Mouse (Mus musculus) thymus, adult 2 months (tissue): Measurements from ENCODE around the gene Scyl3.

Experiments used
- CTCF ChIP-seq: fragments of 200-500 bp; IDR thresholded peaks from 2 replicates; pipeline ENCODE4 v1.5.1; 2012; ENCODE audit warnings: mild to moderate bottlenecking, control low read depth, low read length, moderate library complexity, borderline replicate concordance; ENCODE audit not compliant: control insufficient read depth, poor library complexity, insufficient read depth; ENCODE audit errors: extremely low read depth
- POLR2A ChIP-seq: fragments of 200-500 bp; IDR thresholded peaks from 2 replicates; pipeline ENCODE4 v1.6.1; 2012; ENCODE audit warnings: mild to moderate bottlenecking, low read length, control low read depth, moderate library complexity; ENCODE audit not compliant: control insufficient read depth, poor library complexity, insufficient read depth; ENCODE audit errors: extremely low read depth

- no peak for TF ChIP-seq CTCF
- no peak for TF ChIP-seq POLR2A
These were observed 35.2 kb downstream of the Scyl3 start for GRCm38 (mm10) chr1:163964008-163964689.
